Mouse (Mus musculus): ENCODE results near the gene Iqsec3. TPM values are rescaled to one million over a fixed set of nuclear protein-coding genes. Genes with fewer than 3 reads are reported as not detected.

Gene Iqsec3
- total RNA-seq (2022): 100 to 1,000 TPM; 129 to 156 (median 139) TPM

DNA sequence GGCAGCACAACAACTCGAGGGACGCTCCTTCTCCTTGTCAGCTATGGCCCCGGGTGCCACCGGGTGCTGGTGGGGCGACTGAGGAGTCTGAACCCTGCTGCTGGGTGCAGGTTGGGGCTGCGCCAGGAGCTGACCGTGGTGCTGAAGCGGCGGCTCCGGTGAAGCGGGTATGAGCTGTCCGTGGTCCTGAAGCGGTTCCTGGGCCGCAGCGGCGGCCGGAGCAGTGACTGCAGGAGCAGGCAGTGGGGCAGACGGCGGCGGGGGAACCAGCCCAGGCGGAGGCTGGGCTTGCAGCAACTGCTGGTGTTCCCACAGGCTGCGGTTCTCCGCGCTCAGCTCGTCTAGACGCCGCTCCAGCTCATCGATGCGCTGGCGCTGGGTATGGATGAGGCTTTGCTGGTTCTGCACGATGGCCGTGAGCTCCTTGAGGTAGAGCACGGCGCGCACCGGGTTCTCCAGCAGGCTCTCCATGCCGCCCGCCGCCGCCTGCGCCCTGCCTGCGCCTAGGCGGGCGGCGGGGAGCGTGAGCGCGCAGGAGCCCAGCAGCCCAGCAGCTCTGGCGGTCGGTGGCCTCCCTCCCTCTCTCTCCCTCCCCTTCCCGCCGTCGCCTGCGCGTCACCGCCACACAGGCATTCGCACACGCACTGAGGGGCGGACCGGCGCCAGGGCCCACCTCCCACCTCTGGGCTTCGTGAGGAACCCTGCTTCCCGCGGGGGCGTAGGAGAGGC, at the start of gene Iqsec3:
Iqsec3 (minus strand) TSS at position 586 of the 729 bp plus-strand sequence.
- DNase-seq (ENCODE audit: low spot score in 2 of 2): peak; percentile 78 to 81

GRCm38 (mm10) chr6:121522106-121522705, 48.7 kb upstream of the Iqsec3 start:
- DNase-seq (ENCODE audit: low spot score in 2 of 2): no peak

DNA sequence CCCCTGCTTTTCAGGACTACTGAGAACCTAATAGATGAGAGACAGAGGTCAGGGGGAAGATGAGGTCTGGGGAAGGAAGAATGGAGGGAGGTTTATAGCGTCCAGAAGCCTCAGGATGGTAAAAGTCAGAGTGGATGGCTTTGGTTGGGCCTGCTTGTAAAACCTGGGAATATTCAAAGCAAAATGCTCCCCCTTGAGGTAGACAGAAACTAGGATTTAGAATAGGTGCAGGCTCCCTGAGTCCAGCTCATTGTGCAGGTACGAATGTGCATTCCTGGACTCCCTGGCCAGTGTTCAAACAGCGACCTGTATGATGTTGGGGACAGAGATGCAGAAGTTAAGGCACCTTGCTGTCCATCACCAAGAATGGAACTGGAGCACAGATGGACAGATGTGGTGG, 47.6 kb upstream of the Iqsec3 start:
- DNase-seq (ENCODE audit: low spot score in 2 of 2): no peak

DNA sequence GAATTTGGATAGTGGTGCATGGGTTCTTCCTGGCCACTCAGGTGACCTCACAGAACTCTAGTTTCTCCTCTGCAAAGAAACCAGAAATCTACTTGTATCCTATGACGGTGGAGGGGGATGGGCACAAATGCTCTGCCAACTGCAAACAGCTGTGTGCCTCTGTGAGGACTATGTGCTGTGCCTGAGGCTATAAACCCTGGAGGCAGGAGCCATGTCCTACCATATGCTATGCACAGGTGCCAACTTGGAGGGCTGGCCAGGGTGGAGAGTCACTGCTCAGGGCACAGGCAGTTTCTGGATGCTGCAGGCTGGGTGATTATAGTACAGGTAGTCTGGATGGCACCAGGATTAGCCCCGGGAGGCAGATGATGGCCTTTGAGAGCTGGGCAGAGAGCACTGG, 46.4 kb upstream of the Iqsec3 start:
- DNase-seq (ENCODE audit: low spot score in 2 of 2): no peak

DNA sequence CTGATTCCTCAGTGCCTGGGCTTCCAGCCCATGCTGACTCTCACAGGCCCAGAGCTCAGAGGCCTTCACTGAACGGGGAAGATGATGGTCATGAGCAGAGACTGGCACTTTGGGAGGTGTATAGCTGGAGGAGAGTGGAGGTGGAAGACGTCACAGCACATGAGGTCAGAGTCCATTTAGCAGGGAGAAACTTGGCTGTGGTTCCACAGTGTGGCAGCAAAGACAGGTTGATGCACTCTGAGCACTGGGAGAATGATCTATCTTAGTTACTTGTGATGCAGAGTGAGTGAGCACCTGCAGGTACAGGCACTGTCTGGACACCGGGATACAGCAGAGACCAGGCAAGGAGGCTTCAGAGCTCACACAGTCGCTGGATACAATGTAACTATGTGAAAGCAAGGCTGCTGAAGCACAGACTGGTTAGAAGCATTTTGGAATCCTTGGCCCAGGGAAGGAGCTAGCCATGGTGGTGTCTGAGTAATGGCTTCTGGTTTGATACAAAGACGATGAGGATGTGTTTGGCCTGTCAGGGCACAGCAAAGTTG, 45.9 kb upstream of the Iqsec3 start:
- no peak for DNase-seq (ENCODE audit: low spot score in 2 of 2)

DNA sequence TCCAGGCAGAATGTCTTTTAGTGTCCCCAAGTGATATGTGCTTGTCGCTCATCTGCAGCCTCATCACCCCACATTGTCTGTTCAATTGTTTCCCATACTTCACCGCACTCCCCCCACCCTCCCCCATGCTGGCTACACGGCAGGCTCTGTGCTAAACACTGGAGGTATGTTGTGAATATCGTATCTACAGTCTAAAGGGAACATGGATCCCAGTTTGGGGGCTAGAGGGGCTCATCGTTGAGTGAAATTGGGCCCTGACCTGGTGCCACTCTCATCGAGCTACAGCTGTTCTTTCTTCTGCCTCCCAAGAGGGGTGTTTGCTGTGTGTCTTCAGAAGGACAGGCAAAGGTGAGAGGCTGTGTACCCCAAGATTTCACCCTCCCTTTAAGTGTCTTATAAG, 44.2 kb upstream of the Iqsec3 start:
- DNase-seq (ENCODE audit: low spot score in 2 of 2): no peak

- DNase-seq (ENCODE audit: low spot score in 2 of 2): no peak
These were observed 36.9 kb upstream of the Iqsec3 start for GRCm38 (mm10) chr6:121510381-121510780.

- DNase-seq (ENCODE audit: low spot score in 2 of 2): no peak
These were observed 36.4 kb upstream of the Iqsec3 start for GRCm38 (mm10) chr6:121509871-121510270.

DNA sequence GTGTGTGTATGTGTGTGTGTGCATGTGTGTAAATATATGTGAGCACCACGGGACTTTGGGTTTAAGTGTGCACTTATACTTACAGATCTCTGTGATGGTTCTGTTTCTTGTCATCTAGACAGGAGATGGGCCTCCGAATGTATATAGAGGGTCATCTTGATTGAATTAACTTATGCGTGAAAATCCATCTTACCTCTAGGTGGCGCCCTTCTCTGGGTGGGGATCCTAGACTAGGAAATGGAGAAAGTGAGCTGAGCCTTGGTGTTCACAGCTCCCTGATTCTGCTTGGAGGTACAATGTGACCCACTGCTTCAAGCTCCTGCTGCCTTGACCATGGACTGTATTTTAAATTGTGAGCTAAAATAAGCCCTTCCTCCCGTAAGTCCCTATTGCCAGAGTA, 34.8 kb upstream of the Iqsec3 start:
- no peak for DNase-seq (ENCODE audit: low spot score in 2 of 2)

GRCm38 (mm10) chr6:121501044-121501638, 27.7 kb upstream of the Iqsec3 start:
- DNase-seq (ENCODE audit: low spot score in 2 of 2): no peak

DNA sequence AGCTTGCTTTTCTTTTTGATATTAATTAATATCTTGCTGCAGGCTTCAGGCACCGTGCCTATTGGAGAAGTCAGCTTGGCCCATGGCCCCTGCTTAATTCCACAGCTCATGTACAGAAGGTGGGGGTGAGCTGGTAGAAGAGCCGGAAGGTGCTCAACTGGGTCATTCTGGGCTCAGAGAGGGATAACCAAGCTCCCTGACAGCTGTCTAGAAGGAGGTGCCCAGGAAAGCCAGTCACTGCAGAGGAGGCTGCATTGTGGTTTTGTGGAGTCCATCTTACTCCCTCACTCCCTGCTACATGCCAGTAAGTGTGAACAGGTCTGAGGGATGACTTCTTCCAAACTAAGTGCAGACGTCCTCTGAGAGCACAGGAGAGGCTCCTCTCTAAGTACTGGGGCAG, 26.4 kb upstream of the Iqsec3 start:
- no peak for DNase-seq (ENCODE audit: low spot score in 2 of 2)

- DNase-seq (ENCODE audit: low spot score in 2 of 2): peak; percentile 32 to 40
These were observed 25.5 kb upstream of the Iqsec3 start for GRCm38 (mm10) chr6:121498819-121499535.

- DNase-seq (ENCODE audit: low spot score in 2 of 2): no peak
These were observed 22.1 kb upstream of the Iqsec3 start for GRCm38 (mm10) chr6:121495606-121496005.

- no peak for DNase-seq (ENCODE audit: low spot score in 2 of 2)
These were observed 21.5 kb upstream of the Iqsec3 start for GRCm38 (mm10) chr6:121495026-121495425.

DNA sequence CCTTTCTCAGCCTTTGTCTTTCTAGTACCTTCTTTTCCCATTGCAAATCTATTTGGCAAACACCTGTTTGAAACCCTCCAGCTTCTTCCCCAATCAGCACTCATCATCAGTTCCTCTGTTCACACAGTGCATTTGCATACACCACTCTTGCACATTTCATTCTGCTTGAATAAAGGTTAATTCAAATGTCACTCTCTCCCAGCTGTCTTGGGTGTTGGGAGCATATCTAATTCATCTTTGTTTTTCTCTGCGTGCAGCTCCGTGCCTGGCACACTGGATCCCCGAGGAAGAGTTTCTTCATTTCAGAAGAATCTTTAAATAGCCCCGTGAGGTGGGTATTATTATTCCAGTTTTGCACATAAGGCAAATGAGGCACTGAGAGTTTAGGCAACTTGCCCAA, 20.8 kb upstream of the Iqsec3 start:
- DNase-seq (ENCODE audit: low spot score in 2 of 2): no peak

DNA sequence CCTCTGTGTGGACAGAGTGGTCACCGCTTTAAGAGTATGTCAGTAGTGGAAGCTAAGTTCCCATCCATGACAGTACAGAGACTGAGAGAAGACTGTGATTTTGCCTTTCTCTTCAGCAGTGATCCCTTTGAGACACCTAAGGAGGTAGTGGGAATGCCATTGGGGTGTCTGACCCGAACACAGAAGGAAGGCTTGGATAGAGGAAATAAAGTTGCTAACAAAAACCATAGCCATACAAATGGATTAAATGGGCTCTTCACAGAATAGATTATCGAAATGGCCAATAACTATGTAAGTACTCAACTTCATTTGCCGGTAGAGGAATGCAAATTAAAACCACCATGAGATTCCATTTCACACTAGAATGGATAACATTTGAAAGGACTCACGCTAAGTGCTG, 17.9 kb upstream of the Iqsec3 start:
- no peak for DNase-seq (ENCODE audit: low spot score in 2 of 2)

DNA sequence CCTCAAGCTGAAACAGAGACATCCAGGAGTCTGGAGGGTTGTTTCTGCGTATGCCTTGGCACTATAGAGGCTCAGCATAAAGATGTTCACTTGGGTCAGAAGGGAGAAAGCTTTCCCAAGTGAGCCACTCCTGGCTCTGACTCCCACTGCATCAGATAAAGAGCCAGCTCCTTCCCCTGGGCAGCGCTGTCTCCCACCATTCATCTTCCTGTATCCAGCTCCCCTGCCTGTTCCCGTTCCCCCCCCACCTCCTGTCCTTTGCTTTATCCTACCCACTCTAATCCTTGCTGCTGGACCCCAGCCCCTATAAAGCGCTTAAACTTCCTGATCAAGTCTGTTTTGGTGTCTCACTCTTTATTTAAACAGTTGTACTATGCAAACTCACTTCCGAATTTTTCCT, 1.2 kb downstream of the Iqsec3 start:
- no peak for DNase-seq (ENCODE audit: low spot score in 2 of 2)

DNA sequence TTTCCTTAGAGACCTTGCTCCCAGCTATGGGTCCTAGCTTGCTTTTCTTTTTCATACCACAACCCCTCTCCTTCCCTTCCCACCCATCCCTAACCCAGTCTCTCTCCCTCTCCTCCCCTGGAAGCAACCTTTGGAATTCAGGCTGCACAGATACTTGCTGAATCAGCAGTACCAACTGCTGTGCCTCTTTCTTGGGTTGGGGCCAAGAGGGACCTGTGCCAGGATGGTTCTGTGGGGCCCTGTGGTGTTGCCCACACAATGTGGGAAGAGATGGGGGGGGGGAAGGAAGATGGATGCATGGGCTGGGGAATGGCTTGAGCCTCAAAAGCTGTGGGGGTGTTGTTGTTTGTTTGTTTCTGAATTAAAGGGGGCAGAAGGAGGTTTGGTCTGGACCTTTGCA, 5.2 kb downstream of the Iqsec3 start:
- DNase-seq (ENCODE audit: low spot score in 2 of 2): no peak

DNA sequence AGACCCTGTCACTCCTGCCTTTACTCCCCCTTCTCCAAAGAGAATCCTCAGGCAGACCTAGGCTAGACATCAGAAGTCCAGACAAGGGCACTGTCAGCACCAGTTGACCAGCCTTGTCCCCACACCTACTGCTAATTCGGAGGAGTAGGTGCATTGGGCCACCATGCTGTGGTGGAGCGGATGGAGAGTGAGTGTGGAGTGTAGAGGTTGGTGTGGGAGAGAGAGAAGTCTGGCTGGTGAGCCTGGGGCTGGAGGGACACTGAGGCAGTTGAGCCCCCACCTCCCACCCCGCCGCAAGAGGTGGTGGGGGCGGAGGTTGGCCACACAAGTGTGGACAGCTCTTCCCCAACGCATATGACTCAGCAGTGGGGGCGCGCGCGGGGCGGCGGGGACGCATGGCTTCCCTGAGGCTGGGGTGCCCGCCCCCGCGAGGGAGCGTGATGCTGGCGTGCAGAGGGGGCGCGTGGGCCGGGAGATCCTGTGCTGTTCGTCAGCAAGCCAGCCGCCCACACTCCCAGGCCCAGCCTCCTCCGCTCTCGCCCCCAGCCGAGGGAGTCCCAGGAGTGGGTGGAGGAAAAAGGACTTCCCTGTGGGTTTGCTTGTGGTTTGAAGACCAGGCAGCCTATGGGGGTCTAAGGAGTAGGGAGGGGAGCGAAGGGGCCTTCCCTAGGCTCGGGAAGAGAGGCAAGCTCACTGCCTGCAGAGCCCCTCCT, 10.7 kb downstream of the Iqsec3 start:
- DNase-seq (ENCODE audit: low spot score in 2 of 2): no peak

- no peak for DNase-seq (ENCODE audit: low spot score in 2 of 2)
These were observed 16.1 kb downstream of the Iqsec3 start for GRCm38 (mm10) chr6:121457381-121457780.

DNA sequence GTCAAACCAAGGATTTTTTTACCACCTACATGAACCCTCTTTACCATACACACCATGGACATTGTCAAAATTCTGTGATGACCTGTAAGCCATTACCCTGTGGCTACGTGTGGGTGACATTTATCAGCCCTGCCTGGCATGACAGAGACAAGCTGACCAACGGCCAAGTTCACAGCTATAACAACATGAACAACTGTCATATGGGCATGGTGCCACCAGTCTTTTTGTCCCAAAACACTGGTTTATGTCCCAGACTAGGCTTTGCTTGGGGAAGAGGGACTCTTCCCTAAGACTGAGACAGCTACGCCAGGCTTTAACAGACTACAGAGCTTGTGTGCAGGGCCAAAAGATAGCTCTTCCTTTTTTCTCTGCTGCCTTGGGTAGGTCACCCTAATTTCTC, 16.8 kb downstream of the Iqsec3 start:
- no peak for DNase-seq (ENCODE audit: low spot score in 2 of 2)

Measured in layer of hippocampus, adult 8-10 months (tissue).